Comparison of ENCODE assay signal across 21 mouse cellular contexts in the genomic region with DNA sequence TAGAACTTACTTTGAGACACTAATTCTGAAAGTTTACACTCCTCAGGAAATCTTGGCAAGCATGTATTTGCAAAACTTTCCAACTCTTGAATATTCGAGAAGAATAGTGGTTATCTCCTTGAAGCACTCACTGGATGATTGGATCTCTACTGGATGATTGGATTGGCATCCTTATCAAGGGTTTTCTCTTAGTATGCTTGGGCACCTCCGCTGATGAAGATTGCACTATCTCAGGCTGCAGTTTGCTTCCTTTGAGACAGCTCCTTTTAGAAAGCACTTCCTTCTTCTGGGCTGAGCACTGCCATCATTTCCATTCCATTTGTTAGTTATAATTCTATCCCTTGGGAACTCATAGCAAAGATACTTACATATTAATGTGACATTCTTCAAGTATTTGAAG.
A peak's percentile ranks its signal among the peaks of the same experiment; 100 is the strongest.
DNase-seq lines count a peak whose midpoint lies in the region; ATAC-seq and TF ChIP-seq lines count a peak whose summit lies in the region.
"Had no signal": no experiment of that assay in that cellular context is flagged by ENCODE, and none has a peak within 500 bp of the region (broad histone marks: within the 10 kb centered on the region; RNA-seq: fewer than 3 reads in every experiment).

No protein-coding gene starts in this region.

- no peaks in the 10 kb centered on the region for H3K27me3 ChIP-seq in forebrain, embryonic 13.5 days
- no peaks in the 10 kb centered on the region for H3K27me3 ChIP-seq in forebrain, embryonic 15.5 days
- H3K27me3 ChIP-seq in forebrain, postnatal 0 days (ENCODE audit: insufficient read depth, low read length): no peaks in the 10 kb centered on the region
- no peaks in the 10 kb centered on the region for H3K27me3 ChIP-seq in forebrain, embryonic 12.5 days
- H3K27me3 ChIP-seq: embryonic facial prominence, embryonic 13.5 days; embryonic facial prominence, embryonic 15.5 days; Patski had no signal

- TF ChIP-seq CTCF in forebrain, postnatal 0 days (IDR thresholded peaks at IDR 0.05; ENCODE audit: low read depth): no peak
- TF ChIP-seq CTCF in brain, embryonic 14.5 days (IDR thresholded peaks at IDR 0.05; ENCODE audit: borderline replicate concordance, extremely low read depth, insufficient read depth, insufficient read length): no peak

- 83% methylated on average over 2 of the region's 2 CpGs for WGBS in forebrain, embryonic 13.5 days
- WGBS in forebrain, embryonic 15.5 days: 83% methylated on average over 2 of the region's 2 CpGs
- 78% methylated on average over 2 of the region's 2 CpGs for WGBS in forebrain, postnatal 0 days
- 86% methylated on average over 2 of the region's 2 CpGs for WGBS in forebrain, embryonic 12.5 days

- no peaks in the 10 kb centered on the region for H3K36me3 ChIP-seq in forebrain, embryonic 13.5 days (ENCODE audit: poor library complexity, severe bottlenecking)
- no peaks in the 10 kb centered on the region for H3K36me3 ChIP-seq in forebrain, embryonic 15.5 days
- no peaks in the 10 kb centered on the region for H3K36me3 ChIP-seq in forebrain, postnatal 0 days (ENCODE audit: insufficient read depth)
- H3K36me3 ChIP-seq in forebrain, embryonic 12.5 days (replicated peaks): no peaks in the 10 kb centered on the region
- H3K36me3 ChIP-seq: embryonic facial prominence, embryonic 13.5 days; embryonic facial prominence, embryonic 15.5 days had no signal

- DNase-seq in forebrain, postnatal 0 days: no peak
- DNase-seq in brain, embryonic 14.5 days (ENCODE audit: low read depth): peak; percentile 39
- DNase-seq in thymus, postnatal 25 days: no peak
- no peak for DNase-seq in left cerebral cortex, postnatal 25 days (ENCODE audit: low spot score in 2 of 2)
- DNase-seq: adrenal gland, adult 8-10 months; adrenal gland, postnatal 14 days; adrenal gland, postnatal 36 days; cerebellum, adult 11 months; cerebellum, adult 18-20 months; cerebellum, adult 8-10 months; cerebellum, adult 9-11 months; cerebellum, postnatal 25 days had no signal

- no peak overlapping the region for H3K4me2 ChIP-seq in forebrain, embryonic 13.5 days
- no peak overlapping the region for H3K4me2 ChIP-seq in forebrain, embryonic 15.5 days (replicated peaks)
- H3K4me2 ChIP-seq in forebrain, postnatal 0 days (ENCODE audit: low read depth): no peak overlapping the region
- H3K4me2 ChIP-seq in forebrain, embryonic 12.5 days: no peak overlapping the region
- H3K4me2 ChIP-seq: embryonic facial prominence, embryonic 13.5 days; embryonic facial prominence, embryonic 15.5 days had no signal

- no peak overlapping the region for H3K27ac ChIP-seq in forebrain, embryonic 13.5 days
- H3K27ac ChIP-seq in forebrain, embryonic 15.5 days (replicated peaks): no peak overlapping the region
- H3K27ac ChIP-seq in forebrain, postnatal 0 days (ENCODE audit: low read depth, low read length): no peak overlapping the region
- no peak overlapping the region for H3K27ac ChIP-seq in forebrain, embryonic 12.5 days

- H3K9ac ChIP-seq in forebrain, embryonic 13.5 days: no peak overlapping the region
- no peak overlapping the region for H3K9ac ChIP-seq in forebrain, embryonic 15.5 days (replicated peaks)
- no peak overlapping the region for H3K9ac ChIP-seq in forebrain, postnatal 0 days
- no peak overlapping the region for H3K9ac ChIP-seq in forebrain, embryonic 12.5 days
- H3K9ac ChIP-seq: embryonic facial prominence, embryonic 13.5 days; embryonic facial prominence, embryonic 15.5 days had no signal

- no peaks in the 10 kb centered on the region for H3K9me3 ChIP-seq in forebrain, embryonic 13.5 days (replicated peaks)
- H3K9me3 ChIP-seq in forebrain, embryonic 15.5 days: no peaks in the 10 kb centered on the region
- H3K9me3 ChIP-seq in forebrain, postnatal 0 days (ENCODE audit: low read length): no peaks in the 10 kb centered on the region
- no peaks in the 10 kb centered on the region for H3K9me3 ChIP-seq in forebrain, embryonic 12.5 days
- H3K9me3 ChIP-seq: embryonic facial prominence, embryonic 15.5 days had no signal

- H3K4me3 ChIP-seq in forebrain, embryonic 13.5 days: no peak overlapping the region
- no peak overlapping the region for H3K4me3 ChIP-seq in forebrain, embryonic 15.5 days
- no peak overlapping the region for H3K4me3 ChIP-seq in forebrain, postnatal 0 days (ENCODE audit: low read depth, low read length)
- no peak overlapping the region for H3K4me3 ChIP-seq in forebrain, embryonic 12.5 days (replicated peaks)
- H3K4me3 ChIP-seq: embryonic facial prominence, embryonic 13.5 days; embryonic facial prominence, embryonic 15.5 days had no signal

- peak; percentile 6; the same call in 1 of the 2 replicates for ATAC-seq in forebrain, embryonic 13.5 days
- no peak for ATAC-seq in forebrain, embryonic 15.5 days (replicated peaks)
- peak; percentile 23; the same call in 1 of the 2 replicates for ATAC-seq in forebrain, postnatal 0 days
- no peak for ATAC-seq in forebrain, embryonic 12.5 days (ENCODE audit: low FRiP score)
- 0 out of 2 replicates have a peak, but pooled peaks have one; percentile 26 for ATAC-seq in megakaryocyte progenitor cell, adult 5-6 weeks (replicated peaks; ENCODE audit: poor library complexity)
- ATAC-seq: activated CD4-positive, CD25-positive, alpha-beta regulatory T cell, adult 4 months; forebrain, embryonic 16.5 days; Patski had no signal

- no peak for TF ChIP-seq POLR2A in brain, embryonic 14.5 days (IDR thresholded peaks at IDR 0.05; ENCODE audit: borderline replicate concordance, extremely low read depth, insufficient read depth, insufficient read length, poor library complexity, severe bottlenecking)

- no peaks in the 10 kb centered on the region for H3K4me1 ChIP-seq in forebrain, embryonic 13.5 days
- H3K4me1 ChIP-seq in forebrain, embryonic 15.5 days: no peaks in the 10 kb centered on the region
- no peaks in the 10 kb centered on the region for H3K4me1 ChIP-seq in forebrain, postnatal 0 days (ENCODE audit: insufficient read depth)
- no peaks in the 10 kb centered on the region for H3K4me1 ChIP-seq in forebrain, embryonic 12.5 days

- intact Hi-C loops in left cerebral cortex, postnatal 25 days (cut with DNase I): no loop called here

Comparison
In these comparisons a context has a peak if more than half of its experiments do, and no peak if none do; other contexts are left out.
1. ATAC-seq: peak in forebrain, embryonic 13.5 days (single experiment), forebrain, postnatal 0 days (single experiment) and megakaryocyte progenitor cell, adult 5-6 weeks (single experiment); none in forebrain, embryonic 15.5 days (single experiment) and forebrain, embryonic 12.5 days (single experiment).